ENCODE assay signal across 26 mouse cellular contexts in genomic region chr12:58556060-58556459, GRCm38 (mm10).
DNase-seq lines count a peak whose midpoint lies in the region; ATAC-seq and TF ChIP-seq lines count a peak whose summit lies in the region.
"Had no signal": no experiment of that assay in that cellular context is flagged by ENCODE, and none has a peak within 500 bp of the region (broad histone marks: within the 10 kb centered on the region; RNA-seq: fewer than 3 reads in every experiment).

No protein-coding gene starts in this region.

- DNase-seq in lung, postnatal 0 days (ENCODE audit: low spot score) = peak; percentile 59
- no peak for DNase-seq in lung, postnatal 10 days
- peak; percentile 46 for DNase-seq in NIH3T3 (ENCODE audit: low read depth)
- peak; percentile 1 for DNase-seq in lung, postnatal 25 days (ENCODE audit: low spot score)
- DNase-seq in thymus, postnatal 25 days = no peak
- DNase-seq: adrenal gland, postnatal 14 days; B cell, adult 2 months; cerebellum, adult 9-10 months; forebrain, postnatal 0 days; heart, postnatal 10 days; kidney, adult 11 months; layer of hippocampus, adult 9-11 months; liver; thymus, adult 18-20 months; thymus, postnatal 4 days had no signal

- TF ChIP-seq EP300 in lung, postnatal 0 days (IDR thresholded peaks at IDR 0.05) = no peak

- no peaks in the 10 kb centered on the region for H3K9me3 ChIP-seq in intestine, embryonic 16.5 days (ENCODE audit: control insufficient read depth, low read length)
- no peaks in the 10 kb centered on the region for H3K9me3 ChIP-seq in intestine, embryonic 15.5 days
- H3K9me3 ChIP-seq in lung, postnatal 0 days (ENCODE audit: low read length) = no peaks in the 10 kb centered on the region
- H3K9me3 ChIP-seq: G1E; heart, embryonic 12.5 days; liver, embryonic 15.5 days had no signal

- no peaks in the 10 kb centered on the region for H3K36me3 ChIP-seq in intestine, embryonic 16.5 days (ENCODE audit: control insufficient read depth, insufficient read depth, low read length)
- H3K36me3 ChIP-seq in intestine, embryonic 15.5 days = no peaks in the 10 kb centered on the region
- H3K36me3 ChIP-seq in lung, postnatal 0 days (ENCODE audit: insufficient read depth, low read length) = no peaks in the 10 kb centered on the region
- H3K36me3 ChIP-seq: G1E; heart, embryonic 12.5 days; liver, embryonic 15.5 days had no signal

- ATAC-seq in intestine, embryonic 16.5 days = peak; percentile 48; the same call in 1 of the 2 replicates
- ATAC-seq in intestine, embryonic 15.5 days = no peak
- ATAC-seq in lung, postnatal 0 days = peak; percentile 30; the same call in 1 of the 2 replicates
- ATAC-seq in granulocyte monocyte progenitor cell, adult 5-6 weeks (replicated peaks; ENCODE audit: poor library complexity, severe bottlenecking) = no peak
- ATAC-seq: activated CD4-positive, CD25-positive, alpha-beta regulatory T cell, adult 4 months; forebrain, postnatal 0 days; hindbrain, postnatal 0 days had no signal

- H3K4me2 ChIP-seq in intestine, embryonic 16.5 days (ENCODE audit: low read depth, low read length) = no peak overlapping the region
- no peak overlapping the region for H3K4me2 ChIP-seq in intestine, embryonic 15.5 days (replicated peaks)
- H3K4me2 ChIP-seq in lung, postnatal 0 days (replicated peaks; ENCODE audit: low read depth, low read length) = no peak overlapping the region
- H3K4me2 ChIP-seq: heart, embryonic 12.5 days; liver, embryonic 15.5 days; midbrain, embryonic 11.5 days had no signal

- H3K4me1 ChIP-seq in intestine, embryonic 16.5 days (ENCODE audit: control insufficient read depth, insufficient read depth, low read length) = no peaks in the 10 kb centered on the region
- H3K4me1 ChIP-seq in intestine, embryonic 15.5 days (replicated peaks) = 0 out of 2 replicates have a peak, but pooled peaks cover 2% of the 10 kb centered on the region
- H3K4me1 ChIP-seq in lung, postnatal 0 days (ENCODE audit: insufficient read depth, low read depth, low read length) = peaks cover 2% of the 10 kb centered on the region; the same call in 1 of the 2 replicates
- H3K4me1 ChIP-seq: heart, embryonic 12.5 days; liver, embryonic 15.5 days had no signal

- 67% methylated on average over 1 of the region's 1 CpGs for WGBS in intestine, embryonic 16.5 days
- 64% methylated on average over 1 of the region's 1 CpGs for WGBS in intestine, embryonic 15.5 days
- 29% methylated on average over 1 of the region's 1 CpGs for WGBS in lung, postnatal 0 days

- H3K4me3 ChIP-seq in intestine, embryonic 16.5 days (ENCODE audit: low read length) = no peak overlapping the region
- no peak overlapping the region for H3K4me3 ChIP-seq in intestine, embryonic 15.5 days (replicated peaks)
- H3K4me3 ChIP-seq in lung, postnatal 0 days (ENCODE audit: low read depth, low read length) = no peak overlapping the region
- H3K4me3 ChIP-seq: heart, embryonic 12.5 days; liver, embryonic 15.5 days had no signal

- no peak overlapping the region for H3K27ac ChIP-seq in intestine, embryonic 16.5 days (ENCODE audit: low read length)
- no peak overlapping the region for H3K27ac ChIP-seq in intestine, embryonic 15.5 days
- no peak overlapping the region; the same call in 1 of the 2 replicates for H3K27ac ChIP-seq in lung, postnatal 0 days (ENCODE audit: low read length)
- H3K27ac ChIP-seq: hindbrain, postnatal 0 days; kidney, postnatal 0 days; liver, embryonic 15.5 days had no signal

- TF ChIP-seq CTCF in lung, postnatal 0 days (IDR thresholded peaks at IDR 0.05) = no peak

- no peak overlapping the region for H3K9ac ChIP-seq in intestine, embryonic 16.5 days (ENCODE audit: low read depth, low read length)
- no peak overlapping the region for H3K9ac ChIP-seq in intestine, embryonic 15.5 days
- no peak overlapping the region for H3K9ac ChIP-seq in lung, postnatal 0 days (replicated peaks; ENCODE audit: low read depth)
- H3K9ac ChIP-seq: forebrain, postnatal 0 days; heart, embryonic 12.5 days; liver, embryonic 15.5 days had no signal

- no peaks in the 10 kb centered on the region for H3K27me3 ChIP-seq in intestine, embryonic 16.5 days (replicated peaks; ENCODE audit: control insufficient read depth, insufficient read depth, low read length)
- no peaks in the 10 kb centered on the region for H3K27me3 ChIP-seq in intestine, embryonic 15.5 days (replicated peaks)
- H3K27me3 ChIP-seq in lung, postnatal 0 days (replicated peaks; ENCODE audit: insufficient read depth, low read length) = no peaks in the 10 kb centered on the region
- H3K27me3 ChIP-seq: CH12.LX; heart, embryonic 12.5 days; liver, embryonic 15.5 days had no signal

Comparison
In these comparisons a context has a peak if more than half of its experiments do, and no peak if none do; other contexts are left out.
1. ATAC-seq: peak in intestine, embryonic 16.5 days (single experiment) and lung, postnatal 0 days (single experiment); none in intestine, embryonic 15.5 days (single experiment) and granulocyte monocyte progenitor cell, adult 5-6 weeks (single experiment).
2. DNase-seq: peak in lung, postnatal 0 days (single experiment), NIH3T3 (single experiment) and lung, postnatal 25 days (single experiment); none in lung, postnatal 10 days (single experiment) and thymus, postnatal 25 days (single experiment).